Mouse (Mus musculus): ENCODE results near the gene Tspoap1. TPM values are rescaled to one million over a fixed set of nuclear protein-coding genes. Genes with fewer than 3 reads are reported as not detected.
A peak's percentile ranks its signal among the peaks of the same experiment; 100 is the strongest.

Gene Tspoap1
- polyA plus RNA-seq, 1 experiment from 2014 or later = 30.3 TPM

MicroRNA genes within 50 kb of the gene (microRNA counts, 519-probe panel; counts per million panel counts)
- microRNA mmu-miR-142-3p (2,703 counts per million, percentile 62 among the panel's probes with 10 or more counts), microRNA mmu-miR-142-5p (3,437 counts per million, percentile 83 among the panel's probes with 10 or more counts)

Small RNAs within 50 kb of the gene (microRNA-seq; reads per million reads assigned to microRNA genes)
- gene Mir142 = not detected
- not detected for gene Mir142b

Other genes starting within 250 kb of the Tspoap1 start
- not detected in 2 replicates for gene Gm11492, start 193.9 kb upstream of the Tspoap1 start, polyA plus RNA-seq (2015; fragmentation: Nextera tagmentation; extraction: Ambion mirVana)
- gene Sept4, start 191.6 kb upstream of the Tspoap1 start, polyA plus RNA-seq (2015; fragmentation: Nextera tagmentation; extraction: Ambion mirVana) = 18.0 and 22.2 TPM in 2 replicates
- 62.4 and 62.7 TPM in 2 replicates for gene Mtmr4, start 168.4 kb upstream of the Tspoap1 start, polyA plus RNA-seq (2015; fragmentation: Nextera tagmentation; extraction: Ambion mirVana)
- gene Hsf5, start 143.4 kb upstream of the Tspoap1 start, polyA plus RNA-seq (2015; fragmentation: Nextera tagmentation; extraction: Ambion mirVana) = 0.48 and 0.55 TPM in 2 replicates
- gene Rnf43, start 97.8 kb upstream of the Tspoap1 start, polyA plus RNA-seq (2015; fragmentation: Nextera tagmentation; extraction: Ambion mirVana) = 0.66 and 0.92 TPM in 2 replicates
- gene Supt4a, start 23.0 kb upstream of the Tspoap1 start, polyA plus RNA-seq (2015; fragmentation: Nextera tagmentation; extraction: Ambion mirVana) = 160 and 164 TPM in 2 replicates
- 0.18 and 0.27 TPM in 2 replicates for gene Mpo, start 33.0 kb downstream of the Tspoap1 start, polyA plus RNA-seq (2015; fragmentation: Nextera tagmentation; extraction: Ambion mirVana)
- gene Lpo, start 67.7 kb downstream of the Tspoap1 start, polyA plus RNA-seq (2015; fragmentation: Nextera tagmentation; extraction: Ambion mirVana) = 0.62 and 0.89 TPM in 2 replicates
- gene Mks1, start 92.7 kb downstream of the Tspoap1 start, polyA plus RNA-seq (2015; fragmentation: Nextera tagmentation; extraction: Ambion mirVana) = 12.1 and 13.3 TPM in 2 replicates
- 0.09 and 0.28 TPM in 2 replicates for gene Epx, start 115.0 kb downstream of the Tspoap1 start, polyA plus RNA-seq (2015; fragmentation: Nextera tagmentation; extraction: Ambion mirVana)
- gene Olfr462, start 131.7 kb downstream of the Tspoap1 start, polyA plus RNA-seq (2015; fragmentation: Nextera tagmentation; extraction: Ambion mirVana) = not detected in 2 replicates
- gene Olfr463, start 136.8 kb downstream of the Tspoap1 start, polyA plus RNA-seq (2015; fragmentation: Nextera tagmentation; extraction: Ambion mirVana) = not detected in 2 replicates
- not detected in 2 replicates for gene Olfr464, start 160.4 kb downstream of the Tspoap1 start, polyA plus RNA-seq (2015; fragmentation: Nextera tagmentation; extraction: Ambion mirVana)
- 38.5 and 39.3 TPM in 2 replicates for gene Dynll2, start 227.0 kb downstream of the Tspoap1 start, polyA plus RNA-seq (2015; fragmentation: Nextera tagmentation; extraction: Ambion mirVana)

All from forebrain, embryonic 15.5 days (tissue).